Mouse (Mus musculus) mesoderm, embryonic 11.5 days (tissue): Measurements from ENCODE around the gene Antxr1.
"Not testable (repeated sequence)": the region's sequence is repeated elsewhere in the genome, so short reads cannot be mapped to it uniquely, and the experiment has no call there.

Experiments
- DNase-seq: peaks from one replicate; pipeline ENCODE4 v3.0.0-alpha.2; 2012; ENCODE audit warnings: low read depth, low spot score

Gene Antxr1

GRCm38 (mm10) chr6:87102421-87102911 is 233.2 kb downstream of the Antxr1 start:
- DNase-seq = no peak

GRCm38 (mm10) chr6:87101955-87102353 is 233.7 kb downstream of the Antxr1 start:
- no peak for DNase-seq

GRCm38 (mm10) chr6:87101281-87101954 is 234.2 kb downstream of the Antxr1 start:
- DNase-seq = peak; percentile 84

- no peak for DNase-seq
These were observed 235.2 kb downstream of the Antxr1 start for GRCm38 (mm10) chr6:87100297-87101020.

GRCm38 (mm10) chr6:87099671-87100296 is 235.8 kb downstream of the Antxr1 start:
- DNase-seq = no peak

- DNase-seq = peak; percentile 47
These were observed 236.4 kb downstream of the Antxr1 start for GRCm38 (mm10) chr6:87099261-87099660.

- DNase-seq = not testable (repeated sequence)
These were observed 242.0 kb downstream of the Antxr1 start for GRCm38 (mm10) chr6:87093631-87094030.

- DNase-seq = no peak
These were observed 243.1 kb downstream of the Antxr1 start for GRCm38 (mm10) chr6:87092476-87092875.

GRCm38 (mm10) chr6:87090877-87091276 is 244.7 kb downstream of the Antxr1 start:
- no peak for DNase-seq

- DNase-seq = no peak
These were observed 247.3 kb downstream of the Antxr1 start for GRCm38 (mm10) chr6:87088356-87088755.

GRCm38 (mm10) chr6:87085026-87085425 is 250.6 kb downstream of the Antxr1 start:
- DNase-seq = no peak
